Mouse (Mus musculus) gastrocnemius, postnatal 10 days (tissue): ENCODE measurements at regions not wholly inside any gene's neighbourhood (a gene's known extent, or its start where the extent isn't known, plus 50 kb on each side); places are given as distances from the start of the nearest gene placed in this dataset.

Source experiments
- DNase-seq: peaks from one replicate; pipeline ENCODE4 v3.0.0; 2021; ENCODE audit warnings: mixed read lengths

- DNase-seq = no peak
Measured at GRCm38 (mm10) chr6:98435676-98436075, 93.1 kb upstream of the Gm765 start.

- no peak for DNase-seq
Measured at GRCm38 (mm10) chr6:98433286-98433685, 90.7 kb upstream of the Gm765 start.

DNA sequence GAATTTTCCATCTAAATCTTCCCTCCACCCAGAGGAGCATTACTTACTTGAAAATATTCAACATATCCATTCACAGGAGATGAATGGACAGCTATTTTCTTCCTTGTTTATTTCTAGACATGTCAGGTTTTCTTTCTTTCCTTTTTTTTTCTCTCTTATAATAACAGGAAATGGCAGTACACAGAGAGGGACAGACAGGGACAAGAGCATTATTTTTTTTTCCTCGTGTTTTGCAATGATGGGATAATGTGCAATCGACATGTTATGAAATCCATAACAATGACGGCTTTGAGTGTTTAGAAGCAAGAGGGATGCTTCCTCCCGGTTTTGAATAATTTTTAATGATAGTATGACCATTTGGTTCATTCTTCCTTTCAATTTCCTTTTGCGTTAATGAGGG is 86.6 kb upstream of the Gm765 start:
- DNase-seq = no peak

- DNase-seq = no peak
Measured at GRCm38 (mm10) chr6:98402605-98403004, 60.1 kb upstream of the Gm765 start.

DNA sequence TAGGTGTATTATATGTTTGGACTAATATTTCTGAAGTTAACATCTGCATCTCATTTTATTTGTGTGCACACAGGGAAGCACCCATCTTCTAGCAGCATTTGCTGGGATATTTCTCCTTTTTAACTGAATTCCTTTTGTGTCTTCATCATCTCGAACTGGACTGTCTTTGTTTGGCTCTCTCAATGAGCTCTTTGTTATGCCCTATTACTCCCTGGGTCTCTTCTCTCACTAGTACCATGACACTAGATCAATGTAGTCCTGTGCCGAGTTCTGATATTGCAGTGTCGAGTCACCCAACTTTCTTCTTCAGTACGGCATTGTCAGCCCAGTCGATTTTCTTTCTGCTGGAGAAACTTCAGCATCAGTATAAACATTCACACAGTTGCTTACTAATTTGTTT is 52.0 kb upstream of the Gm765 start:
- no peak for DNase-seq
